Mouse (Mus musculus) Muller cell, postnatal 12 days (primary cell): ENCODE measurements around the gene Olfr504.
"Not testable (repeated sequence)": the region's sequence is repeated elsewhere in the genome, so short reads cannot be mapped to it uniquely, and the experiment has no call there.

Experiments
- DNase-seq: peaks from one replicate; pipeline ENCODE4 v3.0.0-alpha.2; 2015; ENCODE audit errors: inconsistent ontology term

Olfr504 gene

GRCm38 (mm10) chr7:108565693-108566092 is at the start of gene Olfr504:
Gene Olfr504 (minus strand): TSS chr7:108565793.
- no peak for DNase-seq

GRCm38 (mm10) chr7:108614110-108614509 is 48.5 kb upstream of the Olfr504 start:
- DNase-seq = no peak

GRCm38 (mm10) chr7:108610487-108610886 is 44.9 kb upstream of the Olfr504 start, which contains the start of gene Olfr506:
Gene Olfr506 (plus strand): TSS chr7:108610787.
- DNase-seq = no peak

- DNase-seq = not testable (repeated sequence)
Observed at GRCm38 (mm10) chr7:108601916-108602315, 36.3 kb upstream of the Olfr504 start.

GRCm38 (mm10) chr7:108589797-108590196 is 24.2 kb upstream of the Olfr504 start:
- no peak for DNase-seq

- not testable (repeated sequence) for DNase-seq
Observed at GRCm38 (mm10) chr7:108544227-108544626, 21.4 kb downstream of the Olfr504 start, which contains the start of gene Olfr503. Gene Olfr503 (plus strand): TSS chr7:108544527.

- DNase-seq = no peak
Observed at GRCm38 (mm10) chr7:108542416-108542815, 23.2 kb downstream of the Olfr504 start.

GRCm38 (mm10) chr7:108524965-108525364 is 40.6 kb downstream of the Olfr504 start, which contains the start of gene Olfr502:
Gene Olfr502 (minus strand): TSS chr7:108525065.
- DNase-seq = no peak
